9 mouse cellular contexts compared by ENCODE assay signal in the genomic region with DNA sequence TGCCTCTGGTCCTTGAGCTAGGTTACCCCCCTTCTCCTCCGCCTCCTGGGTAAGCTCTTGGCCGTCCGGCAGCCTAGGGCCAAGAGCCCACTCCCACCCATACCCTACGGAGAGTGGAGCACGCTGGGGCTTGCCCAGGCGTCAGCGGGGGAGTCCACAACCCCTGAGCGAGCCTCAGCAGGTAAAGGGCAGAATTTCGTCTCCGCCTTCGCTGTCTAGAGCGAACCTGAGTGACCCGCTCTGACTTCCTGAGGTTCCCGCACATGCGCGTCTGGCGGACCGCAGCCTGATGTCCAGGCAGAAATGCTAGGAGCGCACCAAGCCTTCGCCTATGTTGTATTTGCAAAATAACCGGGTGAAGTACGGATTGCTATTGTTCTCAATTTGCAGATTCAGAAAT. TPM values are rescaled to one million over a fixed set of nuclear protein-coding genes. Genes with fewer than 3 reads are reported as not detected.
DNase-seq lines count a peak whose midpoint lies in the region; ATAC-seq lines count a peak whose summit lies in the region.
"Had no signal": no experiment of that assay in that cellular context is flagged by ENCODE, and none has a peak within 500 bp of the region (broad histone marks: within the 10 kb centered on the region; RNA-seq: fewer than 3 reads in every experiment).

No protein-coding gene starts in this region.

- DNase-seq in heart, postnatal 4 days = no peak
- peak; percentile 28 for DNase-seq in thymus, postnatal 4 days
- DNase-seq in thymus, postnatal 25 days = no peak
- DNase-seq in right cerebral cortex, postnatal 14 days = no peak
- DNase-seq in adrenal gland, adult 18-20 months (ENCODE audit: low spot score in 2 of 2) = no peak

- ATAC-seq in heart, embryonic 11.5 days (replicated peaks; ENCODE audit: insufficient number of reproducible peaks, low FRiP score, low TSS enrichment) = no peak
- no peak for ATAC-seq in limb, embryonic 12.5 days (ENCODE audit: insufficient number of reproducible peaks, insufficient read depth, low FRiP score, low TSS enrichment, low read depth)
- no peak for ATAC-seq in stomach, embryonic 15.5 days (ENCODE audit: insufficient read depth, low FRiP score, low read depth)

- H3K4me3 ChIP-seq in heart, embryonic 11.5 days (ENCODE audit: low read depth, low read length) = peak overlapping the region; percentile 27
- H3K4me3 ChIP-seq in limb, embryonic 12.5 days (replicated peaks) = peak overlapping the region; percentile 24
- peak overlapping the region; percentile 20 for H3K4me3 ChIP-seq in stomach, embryonic 15.5 days (replicated peaks)

- H3K9me3 ChIP-seq in heart, embryonic 11.5 days (replicated peaks; ENCODE audit: control insufficient read depth, low read length) = no peaks in the 10 kb centered on the region
- no peaks in the 10 kb centered on the region for H3K9me3 ChIP-seq in limb, embryonic 12.5 days
- H3K9me3 ChIP-seq in stomach, embryonic 15.5 days = no peaks in the 10 kb centered on the region

- H3K4me1 ChIP-seq in heart, embryonic 11.5 days (ENCODE audit: control insufficient read depth, insufficient read depth, low read length) = peaks cover 38% of the 10 kb centered on the region
- H3K4me1 ChIP-seq in limb, embryonic 12.5 days (replicated peaks) = peaks cover 39% of the 10 kb centered on the region
- H3K4me1 ChIP-seq in stomach, embryonic 15.5 days = peaks cover 50% of the 10 kb centered on the region

- H3K4me2 ChIP-seq in heart, embryonic 11.5 days = peak overlapping the region; percentile 58
- H3K4me2 ChIP-seq in limb, embryonic 12.5 days = peak overlapping the region; percentile 51
- H3K4me2 ChIP-seq in stomach, embryonic 15.5 days = peak overlapping the region; percentile 50

- H3K9ac ChIP-seq in heart, embryonic 11.5 days (ENCODE audit: low read depth, low read length) = 0 out of 2 replicates have a peak overlapping the region, but pooled peaks have one; percentile 34
- H3K9ac ChIP-seq in limb, embryonic 12.5 days (replicated peaks) = peak overlapping the region; percentile 23; the same call in 1 of the 2 replicates
- H3K9ac ChIP-seq in stomach, embryonic 15.5 days = no peak overlapping the region

- 13% methylated on average over 22 of the region's 22 CpGs for WGBS in heart, embryonic 11.5 days (ENCODE audit: insufficient replicate concordance)
- WGBS in limb, embryonic 12.5 days = 18% methylated on average over 22 of the region's 22 CpGs
- 16% methylated on average over 22 of the region's 22 CpGs for WGBS in stomach, embryonic 15.5 days

- no peaks in the 10 kb centered on the region for H3K36me3 ChIP-seq in heart, embryonic 11.5 days (ENCODE audit: control insufficient read depth, insufficient read depth, low read length)
- no peaks in the 10 kb centered on the region for H3K36me3 ChIP-seq in limb, embryonic 12.5 days
- H3K36me3 ChIP-seq in stomach, embryonic 15.5 days = no peaks in the 10 kb centered on the region

- H3K27ac ChIP-seq in heart, embryonic 11.5 days (ENCODE audit: low read depth, low read length) = no peak overlapping the region
- 0 out of 2 replicates have a peak overlapping the region, but pooled peaks have one; percentile 0 for H3K27ac ChIP-seq in limb, embryonic 12.5 days
- 0 out of 2 replicates have a peak overlapping the region, but pooled peaks have one; percentile 6 for H3K27ac ChIP-seq in stomach, embryonic 15.5 days

- H3K27me3 ChIP-seq in heart, embryonic 11.5 days (ENCODE audit: control insufficient read depth, insufficient read depth, low read length) = peaks cover 72% of the 10 kb centered on the region
- H3K27me3 ChIP-seq in limb, embryonic 12.5 days = peaks cover 95% of the 10 kb centered on the region
- H3K27me3 ChIP-seq in stomach, embryonic 15.5 days (replicated peaks) = peaks cover 57% of the 10 kb centered on the region

RNA-seq across cellular contexts. Expression of a gene that starts 6.2 kb away (rescaled TPM):
- polyA plus RNA-seq in heart, embryonic 11.5 days (2014; fragmentation: Nextera tagmentation; extraction: Ambion mirVana) = 0.19 TPM in 1 of 2 replicates, not detected in the other
- under 1 TPM; 0.16 to 0.17 TPM for total RNA-seq in heart, postnatal 4 days (2021)
- 0.08 TPM in 1 of 2 replicates, not detected in the other for polyA plus RNA-seq in limb, embryonic 12.5 days (2016; fragmentation: Nextera tagmentation; extraction: Ambion mirVana)
- 0.33 and 0.41 TPM in 2 replicates for polyA plus RNA-seq in stomach, embryonic 15.5 days (2015; fragmentation: Nextera tagmentation; extraction: Ambion mirVana)
- total RNA-seq in adrenal gland, adult 18-20 months (2021) = under 1 TPM; 0.54 to 0.66 TPM
- total RNA-seq: left cerebral cortex, postnatal 14 days had no signal

RNA-seq across cellular contexts. Expression of a gene that starts 45.0 kb away (rescaled TPM):
- polyA plus RNA-seq in heart, embryonic 11.5 days (2014; fragmentation: Nextera tagmentation; extraction: Ambion mirVana) = 61.5 and 62.8 TPM in 2 replicates
- total RNA-seq in heart, postnatal 4 days (2021) = 10 to 100 TPM; 25.8 to 26.8 TPM
- 166 TPM in 2 replicates for polyA plus RNA-seq in limb, embryonic 12.5 days (2016; fragmentation: Nextera tagmentation; extraction: Ambion mirVana)
- 97.0 and 100 TPM in 2 replicates for polyA plus RNA-seq in stomach, embryonic 15.5 days (2015; fragmentation: Nextera tagmentation; extraction: Ambion mirVana)
- 10 to 100 TPM; 13.9 to 14.3 TPM for total RNA-seq in adrenal gland, adult 18-20 months (2021)

RNA-seq across cellular contexts. Expression of a gene that starts 55.4 kb away (rescaled TPM):
- polyA plus RNA-seq in heart, embryonic 11.5 days (2014; fragmentation: Nextera tagmentation; extraction: Ambion mirVana) = 1.5 and 2.2 TPM in 2 replicates
- total RNA-seq in heart, postnatal 4 days (2021) = 10 to 100 TPM; 29.1 to 29.2 TPM
- polyA plus RNA-seq in limb, embryonic 12.5 days (2016; fragmentation: Nextera tagmentation; extraction: Ambion mirVana) = 6.4 and 6.8 TPM in 2 replicates
- 6.0 and 7.0 TPM in 2 replicates for polyA plus RNA-seq in stomach, embryonic 15.5 days (2015; fragmentation: Nextera tagmentation; extraction: Ambion mirVana)
- 1 to 10 TPM; 4.7 to 9.0 TPM for total RNA-seq in adrenal gland, adult 18-20 months (2021)
